Mouse (Mus musculus) liver, adult 2 months (tissue): ENCODE data around the gene Stk38l.

Source experiments
- CTCF ChIP-seq: fragments of 200-500 bp; IDR thresholded peaks from 2 replicates; pipeline ENCODE4 v1.5.1; 2011; ENCODE audit warnings: low read depth, low read length, control low read depth
- POLR2A ChIP-seq: fragments of 200-500 bp; IDR thresholded peaks from 2 replicates; pipeline ENCODE4 v1.6.1; 2011; ENCODE audit warnings: low read length, control low read depth; ENCODE audit not compliant: insufficient read depth; ENCODE audit errors: extremely low read depth

GRCm38 (mm10) chr6:146705631-146706030 lies 19.2 kb upstream of the Stk38l start:
- no peak for TF ChIP-seq CTCF
- TF ChIP-seq POLR2A: no peak
